Mouse (Mus musculus): ENCODE results near the gene Rps26.

DNA sequence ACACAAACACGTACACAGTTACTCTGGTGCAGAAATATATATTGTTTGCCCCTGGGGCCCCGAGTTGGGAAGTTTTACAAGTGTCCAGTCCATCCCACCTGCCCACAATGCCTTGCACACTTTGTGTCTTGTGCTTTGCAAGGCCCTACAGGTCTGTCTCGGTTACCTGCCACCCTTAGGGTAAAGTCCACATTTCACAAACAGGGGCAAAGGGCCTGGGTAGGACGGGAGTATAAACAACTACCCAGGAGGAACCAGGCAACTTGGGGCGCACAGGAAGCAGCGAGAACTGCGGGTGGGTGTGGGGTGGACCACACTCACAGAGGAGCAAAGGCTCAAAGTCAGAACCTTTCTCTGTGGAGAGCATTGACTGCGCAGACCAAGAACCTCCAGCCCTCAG, 38.9 kb downstream of the Rps26 start:
- TF ChIP-seq POLR2A (IDR thresholded peaks at IDR 0.05; ENCODE audit: borderline replicate concordance, control insufficient read depth, low read depth, low read length), result no peak
- no peak for TF ChIP-seq CTCF (IDR thresholded peaks at IDR 0.05; ENCODE audit: control insufficient read depth, insufficient read depth, low read length)
